Mouse (Mus musculus) kidney, adult 2 months (tissue): Measurements from ENCODE around the gene Cntnap4. TPM values are rescaled to one million over a fixed set of nuclear protein-coding genes. Genes with fewer than 3 reads are reported as not detected.

Source experiments
- DNase-seq: peaks from one replicate; pipeline ENCODE4 v3.0.0; 2021
- H3K27ac ChIP-seq: fragments of 200-500 bp; 2 replicates; pipeline ENCODE4 v1.5.1; 2012; ENCODE audit warnings: low read depth, low read length, control low read depth, inconsistent platforms; ENCODE audit not compliant: insufficient read depth
- H3K27me3 ChIP-seq: fragments of 200-500 bp; replicated peaks from 2 replicates; pipeline ENCODE4 v1.6.1; 2012; ENCODE audit warnings: mild to moderate bottlenecking, moderate library complexity, low read length, inconsistent platforms; ENCODE audit not compliant: control insufficient read depth, insufficient read depth
- H3K36me3 ChIP-seq: fragments of 200-500 bp; 2 replicates; pipeline ENCODE4 v1.6.1; 2012; ENCODE audit warnings: mild to moderate bottlenecking, moderate library complexity, low read length, inconsistent platforms; ENCODE audit not compliant: control insufficient read depth, insufficient read depth
- H3K4me1 ChIP-seq: fragments of 200-500 bp; 2 replicates; pipeline ENCODE4 v1.6.1; 2011; ENCODE audit warnings: low read length; ENCODE audit not compliant: control insufficient read depth, insufficient read depth
- H3K4me3 ChIP-seq: fragments of 200-500 bp; 2 replicates; pipeline ENCODE4 v1.5.1; 2011; ENCODE audit warnings: mild to moderate bottlenecking, low read depth, low read length, control low read depth; ENCODE audit not compliant: insufficient read depth
- CTCF ChIP-seq: fragments of 200-500 bp; conservative IDR thresholded peaks from 2 replicates; pipeline ENCODE4 v1.5.1; 2011; ENCODE audit warnings: low read depth, mild to moderate bottlenecking, control low read depth, low read length, moderate library complexity, mixed read lengths; ENCODE audit not compliant: insufficient read depth, insufficient read length
- POLR2A ChIP-seq: fragments of 200-500 bp; IDR thresholded peaks from one replicate; pipeline ENCODE4 v1.6.1; 2011; ENCODE audit warnings: low read depth, low read length, control low read depth
- WGBS: fragments of 180-500 bp; shearing (Covaris S2); methylation state at CpG from one replicate; pipeline ENCODE4 v1.1.7; 2018; 5-methylcytosine and 5-hydroxymethylcytosine counted together
- polyA plus RNA-seq: library from polyadenylated mRNA; depleted of rRNA; stranded (reverse); fragments of >200 nt; gene quantifications from 2 replicates; pipeline ENCODE4 v1.2.3, GENCODE M21; 2012

Gene Cntnap4
- polyA plus RNA-seq, 1 experiment: 0.02 TPM

GRCm38 (mm10) chr8:112906458-112907112, 336.7 kb downstream of the Cntnap4 start:
- no peaks in the 10 kb centered on the region for H3K4me1 ChIP-seq
- H3K27me3 ChIP-seq: no peaks in the 10 kb centered on the region
- H3K4me3 ChIP-seq: no peak overlapping the region
- no peak overlapping the region for H3K27ac ChIP-seq
- WGBS: 58% methylated on average over 8 of the region's 8 CpGs
- no peak for DNase-seq
- TF ChIP-seq CTCF: no peak
- no peak for TF ChIP-seq POLR2A
- H3K36me3 ChIP-seq: no peaks in the 10 kb centered on the region

DNA sequence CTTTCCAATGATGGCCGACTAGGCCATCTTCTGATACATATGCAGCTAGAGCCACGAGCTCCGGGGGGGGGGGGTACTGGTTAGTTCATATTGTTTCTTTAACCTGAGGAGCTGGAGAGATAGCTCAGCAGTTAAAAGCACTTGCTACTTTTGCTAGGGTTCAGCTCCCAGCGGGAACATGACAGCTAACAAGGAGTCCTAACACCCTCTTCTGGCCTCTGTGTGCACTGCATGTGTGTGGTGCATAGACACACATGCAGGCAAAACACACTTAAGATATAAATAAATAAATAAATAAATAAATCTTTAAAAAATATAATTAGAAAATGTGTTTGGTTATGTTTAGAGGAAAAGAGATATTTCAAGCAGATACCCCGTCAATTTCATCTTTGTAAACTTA, 339.7 kb downstream of the Cntnap4 start:
- Histone ChIP-seq H3K27ac (no peak overlapping the region), H3K4me1 (no peaks in the 10 kb centered on the region), H3K27me3 (no peaks in the 10 kb centered on the region), H3K4me3 (no peak overlapping the region), H3K36me3 (no peaks in the 10 kb centered on the region)
- TF ChIP-seq CTCF (no peak; the same call in 1 of the 2 replicates), POLR2A (no peak)
- peak; percentile 13 for DNase-seq
- 66% methylated on average over 5 of the region's 5 CpGs for WGBS

GRCm38 (mm10) chr8:112911422-112911821, 341.6 kb downstream of the Cntnap4 start:
- Histone ChIP-seq H3K4me1 (no peaks in the 10 kb centered on the region), H3K27me3 (no peaks in the 10 kb centered on the region), H3K36me3 (no peaks in the 10 kb centered on the region), H3K4me3 (no peak overlapping the region), H3K27ac (no peak overlapping the region)
- TF ChIP-seq POLR2A: no peak
- no peak for TF ChIP-seq CTCF
- no peak for DNase-seq

GRCm38 (mm10) chr8:112922151-112922550, 352.3 kb downstream of the Cntnap4 start:
- H3K27ac ChIP-seq: no peak overlapping the region
- no peaks in the 10 kb centered on the region for H3K36me3 ChIP-seq
- H3K4me1 ChIP-seq: no peaks in the 10 kb centered on the region
- H3K27me3 ChIP-seq: no peaks in the 10 kb centered on the region
- DNase-seq: no peak
- H3K4me3 ChIP-seq: no peak overlapping the region
- no peak for TF ChIP-seq CTCF
- TF ChIP-seq POLR2A: no peak

GRCm38 (mm10) chr8:112922789-112923188, 352.9 kb downstream of the Cntnap4 start:
- DNase-seq: no peak
- Histone ChIP-seq H3K4me3 (no peak overlapping the region), H3K36me3 (no peaks in the 10 kb centered on the region), H3K4me1 (no peaks in the 10 kb centered on the region), H3K27ac (no peak overlapping the region), H3K27me3 (no peaks in the 10 kb centered on the region)
- 75% methylated on average over 5 of the region's 5 CpGs for WGBS
- TF ChIP-seq CTCF (no peak), POLR2A (no peak)
